Mouse (Mus musculus): Measurements from ENCODE around the gene B3galt4.

- no peak for TF ChIP-seq POLR2A (IDR thresholded peaks at IDR 0.05; ENCODE audit: borderline replicate concordance, extremely low read depth, insufficient read depth, insufficient read length, poor library complexity, severe bottlenecking)
- no peak for TF ChIP-seq CTCF (IDR thresholded peaks at IDR 0.05; ENCODE audit: borderline replicate concordance, extremely low read depth, insufficient read depth, insufficient read length)
Measured at GRCm38 (mm10) chr17:33962876-33963275, 11.6 kb upstream of the B3galt4 start.
